Mouse (Mus musculus) lung, embryonic 16.5 days (tissue): ENCODE data around the gene Tra2a. TPM values are rescaled to one million over a fixed set of nuclear protein-coding genes. Genes with fewer than 3 reads are reported as not detected.

ENCODE experiments used
- ATAC-seq: fragments of 200-750 bp; cut with Nextera tagmentation; 2 replicates; pipeline ENCODE4 v1.8.0; 2017; ENCODE audit warnings: low read depth, mild to moderate bottlenecking, moderate library complexity
- H3K27ac ChIP-seq: fragments of 300-500 bp; sonication (generic); 2 replicates; pipeline ENCODE4 v1.5.1; 2014; ENCODE audit warnings: mild to moderate bottlenecking, control low read depth, low read length
- H3K27me3 ChIP-seq: fragments of 300-500 bp; sonication (generic); 2 replicates; pipeline ENCODE4 v1.6.1; 2014; ENCODE audit warnings: low read depth, low read length, mixed read lengths; ENCODE audit not compliant: control insufficient read depth, insufficient read depth
- H3K36me3 ChIP-seq: fragments of 300-500 bp; sonication (generic); 2 replicates; pipeline ENCODE4 v1.6.1; 2014; ENCODE audit warnings: low read length; ENCODE audit not compliant: control insufficient read depth, insufficient read depth
- H3K4me1 ChIP-seq: fragments of 300-500 bp; sonication (generic); replicated peaks from 2 replicates; pipeline ENCODE4 v1.6.1; 2014; ENCODE audit warnings: low read length, mixed read lengths; ENCODE audit not compliant: control insufficient read depth, insufficient read depth
- H3K4me2 ChIP-seq: fragments of 300-500 bp; sonication (generic); 2 replicates; pipeline ENCODE4 v1.6.1; 2014; ENCODE audit warnings: low read depth, low read length, control low read depth
- H3K4me3 ChIP-seq: fragments of 300-500 bp; sonication (generic); 2 replicates; pipeline ENCODE4 v1.5.1; 2014; ENCODE audit warnings: mild to moderate bottlenecking, low read length, control low read depth
- H3K9ac ChIP-seq: fragments of 300-500 bp; sonication (generic); 2 replicates; pipeline ENCODE4 v1.6.1; 2014; ENCODE audit warnings: low read length, control low read depth
- H3K9me3 ChIP-seq: fragments of 300-500 bp; sonication (generic); 2 replicates; pipeline ENCODE4 v1.6.1; 2016; ENCODE audit warnings: low read length; ENCODE audit not compliant: control insufficient read depth
- WGBS: fragments of 180-500 bp; shearing (Covaris S2); extraction: QIAGEN DNeasy Blood & Tissue Kit; methylation state at CpG from one replicate; pipeline ENCODE4 v1.1.7; 2014; 5-methylcytosine and 5-hydroxymethylcytosine counted together
- polyA plus RNA-seq: library from polyadenylated mRNA; unstranded; fragments of >200 nt; fragmentation: Nextera tagmentation; extraction: Ambion mirVana; gene quantifications from 2 replicates; pipeline ENCODE4 v1.2.1, GENCODE M21; 2015

Tra2a gene
- polyA plus RNA-seq, 1 experiment from 2014 or later: 111 TPM

- H3K27me3 ChIP-seq: no peaks in the 10 kb centered on the region
- no peaks in the 10 kb centered on the region; the same call in 1 of the 2 replicates for H3K36me3 ChIP-seq
- peak overlapping the region; percentile 89 for H3K27ac ChIP-seq
- peaks cover 41% of the 10 kb centered on the region for H3K4me1 ChIP-seq
- H3K9me3 ChIP-seq: no peaks in the 10 kb centered on the region
- H3K4me2 ChIP-seq: peak overlapping the region; percentile 48
- peak overlapping the region; percentile 32; the same call in 1 of the 2 replicates for H3K9ac ChIP-seq
- peak; percentile 65 for ATAC-seq
- H3K4me3 ChIP-seq: peak overlapping the region; percentile 26
- 14% methylated on average over 14 of the region's 14 CpGs for WGBS
Measured at GRCm38 (mm10) chr6:49209881-49210854, 53.7 kb downstream of the Tra2a start.

- 0 out of 2 replicates have a peak overlapping the region, but pooled peaks have one; percentile 16 for H3K9ac ChIP-seq
- H3K27me3 ChIP-seq: no peaks in the 10 kb centered on the region
- peak overlapping the region; percentile 11; the same call in 1 of the 2 replicates for H3K4me3 ChIP-seq
- H3K4me1 ChIP-seq: peaks cover 41% of the 10 kb centered on the region
- H3K9me3 ChIP-seq: no peaks in the 10 kb centered on the region
- peak overlapping the region; percentile 64 for H3K27ac ChIP-seq
- H3K36me3 ChIP-seq: peaks cover under 1% of the 10 kb centered on the region
- WGBS: 73% methylated on average over 5 of the region's 5 CpGs
- peak; percentile 43; the same call in 1 of the 2 replicates for ATAC-seq
- H3K4me2 ChIP-seq: peak overlapping the region; percentile 42
Measured at GRCm38 (mm10) chr6:49208935-49209334, 54.9 kb downstream of the Tra2a start.

- 41% methylated on average over 8 of the region's 8 CpGs for WGBS
- Histone ChIP-seq H3K9ac (0 out of 2 replicates have a peak overlapping the region, but pooled peaks have one; percentile 16), H3K4me2 (peak overlapping the region; percentile 42), H3K4me3 (peak overlapping the region; percentile 11; the same call in 1 of the 2 replicates), H3K27ac (peak overlapping the region; percentile 64), H3K9me3 (no peaks in the 10 kb centered on the region), H3K4me1 (peaks cover 41% of the 10 kb centered on the region), H3K27me3 (no peaks in the 10 kb centered on the region), H3K36me3 (peaks cover 6% of the 10 kb centered on the region)
- ATAC-seq: 0 out of 2 replicates have a peak, but pooled peaks have one; percentile 24
Measured at GRCm38 (mm10) chr6:49208297-49208930, 55.4 kb downstream of the Tra2a start.

GRCm38 (mm10) chr6:49206416-49206815, 57.4 kb downstream of the Tra2a start:
- WGBS: 87% methylated on average over 1 of the region's 1 CpGs
- no peak for ATAC-seq
- peaks cover 27% of the 10 kb centered on the region for H3K4me1 ChIP-seq
- no peak overlapping the region for H3K27ac ChIP-seq
- H3K9me3 ChIP-seq: no peaks in the 10 kb centered on the region
- no peak overlapping the region for H3K4me3 ChIP-seq
- no peaks in the 10 kb centered on the region for H3K27me3 ChIP-seq
- H3K4me2 ChIP-seq: no peak overlapping the region
- H3K9ac ChIP-seq: no peak overlapping the region
- peaks cover 6% of the 10 kb centered on the region for H3K36me3 ChIP-seq

GRCm38 (mm10) chr6:49195188-49195587, 68.6 kb downstream of the Tra2a start:
- peaks cover 8% of the 10 kb centered on the region; the same call in 1 of the 2 replicates for H3K36me3 ChIP-seq
- no peaks in the 10 kb centered on the region for H3K9me3 ChIP-seq
- no peak overlapping the region for H3K4me2 ChIP-seq
- no peak for ATAC-seq
- H3K27ac ChIP-seq: no peak overlapping the region
- H3K4me3 ChIP-seq: no peak overlapping the region
- H3K27me3 ChIP-seq: no peaks in the 10 kb centered on the region
- H3K9ac ChIP-seq: no peak overlapping the region
- no peaks in the 10 kb centered on the region for H3K4me1 ChIP-seq
- 84% methylated on average over 10 of the region's 10 CpGs for WGBS

GRCm38 (mm10) chr6:49194536-49194935, 69.3 kb downstream of the Tra2a start:
- H3K9me3 ChIP-seq: no peaks in the 10 kb centered on the region
- 95% methylated on average over 4 of the region's 4 CpGs for WGBS
- no peak for ATAC-seq

More at GRCm38 (mm10) chr6:49194536-49194935, 69.3 kb downstream of the Tra2a start:
- peaks cover 8% of the 10 kb centered on the region; the same call in 1 of the 2 replicates for H3K36me3 ChIP-seq
- no peak overlapping the region for H3K27ac ChIP-seq
- H3K9ac ChIP-seq: no peak overlapping the region
- no peak overlapping the region for H3K4me3 ChIP-seq
- no peaks in the 10 kb centered on the region for H3K27me3 ChIP-seq
- H3K4me1 ChIP-seq: no peaks in the 10 kb centered on the region
- H3K4me2 ChIP-seq: no peak overlapping the region

Other genes starting within 250 kb of the Tra2a start
- 0.63 and 0.93 TPM in 2 replicates for gene Gpnmb, start 227.5 kb downstream of the Tra2a start, polyA plus RNA-seq
- gene Malsu1, start 190.2 kb downstream of the Tra2a start, polyA plus RNA-seq: 66.4 and 77.4 TPM in 2 replicates
- gene Igf2bp3, start 49.1 kb downstream of the Tra2a start, polyA plus RNA-seq: 37.5 and 41.0 TPM in 2 replicates
- gene Ccdc126, start 55.2 kb upstream of the Tra2a start, polyA plus RNA-seq: 14.3 and 14.6 TPM in 2 replicates
- 10.9 and 11.4 TPM in 2 replicates for gene Fam221a, start 103.7 kb upstream of the Tra2a start, polyA plus RNA-seq
- gene Stk31, start 131.6 kb upstream of the Tra2a start, polyA plus RNA-seq: 0.06 and 0.11 TPM in 2 replicates